Mouse (Mus musculus): Measurements from ENCODE around the gene Zfp119a. TPM values are rescaled to one million over a fixed set of nuclear protein-coding genes. Genes with fewer than 3 reads are reported as not detected.

Zfp119a gene
- polyA plus RNA-seq, 1 experiment from 2014 or later, result 11.0 TPM

- Histone ChIP-seq H3K36me3 (no peaks in the 10 kb centered on the region), H3K4me2 (replicated peaks) (no peak overlapping the region), H3K9me3 (no peaks in the 10 kb centered on the region), H3K9ac (no peak overlapping the region), H3K27me3 (no peaks in the 10 kb centered on the region), H3K4me1 (no peaks in the 10 kb centered on the region), H3K27ac (no peak overlapping the region), H3K4me3 (no peak overlapping the region)
- ATAC-seq (ENCODE audit: low FRiP score, low read depth), result no peak
- WGBS, result 88% methylated on average over 4 of the region's 4 CpGs
These were observed 61.9 kb downstream of the Zfp119a start for GRCm38 (mm10) chr17:55816853-55817252.

Other genes with a start within 250 kb of the Zfp119a start
- gene Pot1b, start 166.3 kb downstream of the Zfp119a start, polyA plus RNA-seq (2015; fragmentation: Nextera tagmentation; extraction: Ambion mirVana), result 11.7 and 12.3 TPM in 2 replicates
- gene Adgre4, start 128.9 kb downstream of the Zfp119a start, polyA plus RNA-seq (2015; fragmentation: Nextera tagmentation; extraction: Ambion mirVana), result 0.18 and 0.19 TPM in 2 replicates
- gene Zfp959, start 13.2 kb upstream of the Zfp119a start, polyA plus RNA-seq (2015; fragmentation: Nextera tagmentation; extraction: Ambion mirVana), result 13.9 and 14.3 TPM in 2 replicates
- 7.0 and 7.6 TPM in 2 replicates for gene Zfp119b, start 70.6 kb upstream of the Zfp119a start, polyA plus RNA-seq (2015; fragmentation: Nextera tagmentation; extraction: Ambion mirVana)
- 1.3 and 1.4 TPM in 2 replicates for gene Ebi3, start 73.7 kb upstream of the Zfp119a start, polyA plus RNA-seq (2015; fragmentation: Nextera tagmentation; extraction: Ambion mirVana)
- gene Yju2, start 80.2 kb upstream of the Zfp119a start, polyA plus RNA-seq (2015; fragmentation: Nextera tagmentation; extraction: Ambion mirVana), result 25.5 and 27.8 TPM in 2 replicates
- gene Shd, start 91.5 kb upstream of the Zfp119a start, polyA plus RNA-seq (2015; fragmentation: Nextera tagmentation; extraction: Ambion mirVana), result 50.4 and 50.7 TPM in 2 replicates
- 36.4 and 39.2 TPM in 2 replicates for gene Fsd1, start 107.6 kb upstream of the Zfp119a start, polyA plus RNA-seq (2015; fragmentation: Nextera tagmentation; extraction: Ambion mirVana)
- gene Stap2, start 126.7 kb upstream of the Zfp119a start, polyA plus RNA-seq (2015; fragmentation: Nextera tagmentation; extraction: Ambion mirVana), result 8.1 and 9.2 TPM in 2 replicates
- 108 and 109 TPM in 2 replicates for gene Mpnd, start 126.8 kb upstream of the Zfp119a start, polyA plus RNA-seq (2015; fragmentation: Nextera tagmentation; extraction: Ambion mirVana)
- gene Sh3gl1, start 157.7 kb upstream of the Zfp119a start, polyA plus RNA-seq (2015; fragmentation: Nextera tagmentation; extraction: Ambion mirVana), result 190 and 200 TPM in 2 replicates
- gene Chaf1a, start 161.5 kb upstream of the Zfp119a start, polyA plus RNA-seq (2015; fragmentation: Nextera tagmentation; extraction: Ambion mirVana), result 27.4 and 29.0 TPM in 2 replicates
- 45.3 and 49.4 TPM in 2 replicates for gene Ubxn6, start 196.1 kb upstream of the Zfp119a start, polyA plus RNA-seq (2015; fragmentation: Nextera tagmentation; extraction: Ambion mirVana)
- gene Hdgfl2, start 200.7 kb upstream of the Zfp119a start, polyA plus RNA-seq (2015; fragmentation: Nextera tagmentation; extraction: Ambion mirVana), result 152 and 156 TPM in 2 replicates
- 0.03 and 0.04 TPM in 2 replicates for gene Plin4, start 230.9 kb upstream of the Zfp119a start, polyA plus RNA-seq (2015; fragmentation: Nextera tagmentation; extraction: Ambion mirVana)
- 0.13 TPM in 1 of 2 replicates, not detected in the other for gene Plin5, start 238.7 kb upstream of the Zfp119a start, polyA plus RNA-seq (2015; fragmentation: Nextera tagmentation; extraction: Ambion mirVana)
- 0.27 and 0.37 TPM in 2 replicates for gene Lrg1, start 243.1 kb upstream of the Zfp119a start, polyA plus RNA-seq (2015; fragmentation: Nextera tagmentation; extraction: Ambion mirVana)

All from limb, embryonic 13.5 days (tissue).